Mouse (Mus musculus) ovary, adult 10 weeks (tissue): Measurements from ENCODE around the gene Olfr1066. TPM values are rescaled to one million over a fixed set of nuclear protein-coding genes. Genes with fewer than 3 reads are reported as not detected.

Source experiments
- polyA plus RNA-seq: library from polyadenylated mRNA; stranded (reverse); fragments of 350-450 nt; fragmentation: Illumina TruSeq; extraction: RNeasy Lipid Tissue Mini Kit (QIAGEN cat#74804); gene quantifications from one replicate; pipeline ENCODE4 v1.2.3, GENCODE M21; 2014

Gene Olfr1066
- polyA plus RNA-seq = not detected

GRCm38 (mm10) chr2:86456169-86456568, at the start of gene Olfr1066:
TSS of gene Olfr1066 (minus strand) at chr2:86456269.

GRCm38 (mm10) chr2:86487286-86487685, 31.2 kb upstream of the Olfr1066 start, which contains the start of gene Olfr228:
TSS of gene Olfr228 (minus strand) at chr2:86487386.

GRCm38 (mm10) chr2:86450491-86450890, 5.6 kb downstream of the Olfr1066 start, which contains the start of gene Olfr1065:
TSS of gene Olfr1065 (minus strand) at chr2:86450591.

GRCm38 (mm10) chr2:86426649-86427048, 29.4 kb downstream of the Olfr1066 start, which contains the start of gene Olfr1062:
TSS of gene Olfr1062 (minus strand) at chr2:86426749.

GRCm38 (mm10) chr2:86413950-86414349, 42.1 kb downstream of the Olfr1066 start, which contains the start of gene Olfr1061:
TSS of gene Olfr1061 (minus strand) at chr2:86414050.

Other genes with a start within 250 kb of the Olfr1066 start
- gene Olfr1046, start 237.0 kb downstream of the Olfr1066 start, polyA plus RNA-seq = not detected
- gene Olfr1047, start 224.9 kb downstream of the Olfr1066 start, polyA plus RNA-seq = not detected
- not detected for gene Olfr1048, start 216.0 kb downstream of the Olfr1066 start, polyA plus RNA-seq
- gene Olfr1049, start 197.9 kb downstream of the Olfr1066 start, polyA plus RNA-seq = not detected
- gene Olfr1051, start 177.2 kb downstream of the Olfr1066 start, polyA plus RNA-seq = not detected
- not detected for gene Olfr1052, start 163.8 kb downstream of the Olfr1066 start, polyA plus RNA-seq
- not detected for gene Olfr1053, start 141.0 kb downstream of the Olfr1066 start, polyA plus RNA-seq
- not detected for gene Olfr1054, start 120.8 kb downstream of the Olfr1066 start, polyA plus RNA-seq
- not detected for gene Olfr1055, start 106.0 kb downstream of the Olfr1066 start, polyA plus RNA-seq
- not detected for gene Olfr1056, start 93.8 kb downstream of the Olfr1066 start, polyA plus RNA-seq
- not detected for gene Olfr1057, start 77.9 kb downstream of the Olfr1066 start, polyA plus RNA-seq
- not detected for gene Olfr1058, start 67.7 kb downstream of the Olfr1066 start, polyA plus RNA-seq
- not detected for gene Olfr1061, start 42.2 kb downstream of the Olfr1066 start, polyA plus RNA-seq
- gene Olfr1062, start 29.5 kb downstream of the Olfr1066 start, polyA plus RNA-seq = not detected
- not detected for gene Olfr1065, start 5.7 kb downstream of the Olfr1066 start, polyA plus RNA-seq
- gene Olfr228, start 31.1 kb upstream of the Olfr1066 start, polyA plus RNA-seq = not detected
- gene Olfr1076, start 52.2 kb upstream of the Olfr1066 start, polyA plus RNA-seq = not detected
- not detected for gene Olfr1079, start 86.2 kb upstream of the Olfr1066 start, polyA plus RNA-seq
- gene Olfr1080, start 102.0 kb upstream of the Olfr1066 start, polyA plus RNA-seq = not detected
- not detected for gene Olfr1082, start 142.7 kb upstream of the Olfr1066 start, polyA plus RNA-seq
- not detected for gene Olfr1084, start 183.5 kb upstream of the Olfr1066 start, polyA plus RNA-seq
- not detected for gene Olfr1085, start 205.8 kb upstream of the Olfr1066 start, polyA plus RNA-seq
- gene Olfr1086, start 223.8 kb upstream of the Olfr1066 start, polyA plus RNA-seq = not detected
- not detected for gene Olfr1087, start 242.1 kb upstream of the Olfr1066 start, polyA plus RNA-seq